Mouse (Mus musculus) forebrain, embryonic 15.5 days (tissue): ENCODE measurements at regions not wholly inside any gene's neighbourhood (a gene's known extent, or its start where the extent isn't known, plus 50 kb on each side); places are given as distances from the start of the nearest gene placed in this dataset.
"Not testable (repeated sequence)": the region's sequence is repeated elsewhere in the genome, so short reads cannot be mapped to it uniquely, and the experiment has no call there.

Experiments used
- ATAC-seq: fragments of 200-750 bp; cut with Nextera tagmentation; replicated peaks from 2 replicates; pipeline ENCODE4 v1.8.0; 2017; ENCODE audit warnings: mild to moderate bottlenecking, moderate TSS enrichment, moderate library complexity
- H3K27ac ChIP-seq: fragments of 300-500 bp; sonication (generic); replicated peaks from 2 replicates; pipeline ENCODE4 v1.5.1; 2015; ENCODE audit warnings: mild to moderate bottlenecking, inconsistent platforms
- H3K27me3 ChIP-seq: fragments of 300-500 bp; sonication (generic); 2 replicates; pipeline ENCODE4 v1.6.1; 2015; ENCODE audit warnings: inconsistent platforms
- H3K36me3 ChIP-seq: fragments of 300-500 bp; sonication (generic); 2 replicates; pipeline ENCODE4 v1.6.1; 2015; ENCODE audit warnings: mild to moderate bottlenecking, inconsistent platforms
- H3K4me1 ChIP-seq: fragments of 300-500 bp; sonication (generic); 2 replicates; pipeline ENCODE4 v1.6.1; 2015; ENCODE audit warnings: inconsistent platforms
- H3K4me2 ChIP-seq: fragments of 300-500 bp; sonication (generic); replicated peaks from 2 replicates; pipeline ENCODE4 v1.6.1; 2015; ENCODE audit warnings: mild to moderate bottlenecking, inconsistent platforms
- H3K4me3 ChIP-seq: fragments of 300-500 bp; sonication (generic); 2 replicates; pipeline ENCODE4 v1.5.1; 2015; ENCODE audit warnings: mild to moderate bottlenecking, inconsistent platforms
- H3K9ac ChIP-seq: fragments of 300-500 bp; sonication (generic); replicated peaks from 2 replicates; pipeline ENCODE4 v1.6.1; 2015; ENCODE audit warnings: mild to moderate bottlenecking, inconsistent platforms
- H3K9me3 ChIP-seq: fragments of 300-500 bp; sonication (generic); 2 replicates; pipeline ENCODE4 v1.6.1; 2016; ENCODE audit warnings: inconsistent platforms
- WGBS: fragments of 180-500 bp; shearing (Covaris S2); methylation state at CpG from one replicate; pipeline ENCODE4 v1.1.7; 2015; ENCODE audit warnings: mixed read lengths; 5-methylcytosine and 5-hydroxymethylcytosine counted together

- H3K36me3 ChIP-seq, H3K4me2 ChIP-seq, ATAC-seq, H3K27me3 ChIP-seq, H3K9ac ChIP-seq, H3K27ac ChIP-seq, H3K9me3 ChIP-seq, H3K4me3 ChIP-seq, H3K4me1 ChIP-seq: not testable (repeated sequence)
These were observed 193.9 kb upstream of the Kcnmb2 start for GRCm38 (mm10) chr3:31708367-31708766.

GRCm38 (mm10) chr3:31741289-31741688 is 161.0 kb upstream of the Kcnmb2 start:
- H3K27me3 ChIP-seq = no peaks in the 10 kb centered on the region
- no peaks in the 10 kb centered on the region for H3K9me3 ChIP-seq
- H3K4me3 ChIP-seq = no peak overlapping the region
- WGBS = 83% methylated on average over 1 of the region's 1 CpGs
- no peaks in the 10 kb centered on the region for H3K4me1 ChIP-seq
- no peak overlapping the region for H3K4me2 ChIP-seq
- no peaks in the 10 kb centered on the region for H3K36me3 ChIP-seq
- no peak for ATAC-seq
- H3K9ac ChIP-seq = no peak overlapping the region
- no peak overlapping the region for H3K27ac ChIP-seq

GRCm38 (mm10) chr3:31755881-31756280 is 146.4 kb upstream of the Kcnmb2 start:
- H3K27ac ChIP-seq = no peak overlapping the region
- 86% methylated on average over 4 of the region's 4 CpGs for WGBS
- H3K4me3 ChIP-seq = no peak overlapping the region
- H3K36me3 ChIP-seq = no peaks in the 10 kb centered on the region
- ATAC-seq = no peak
- no peaks in the 10 kb centered on the region for H3K27me3 ChIP-seq
- H3K9me3 ChIP-seq = no peaks in the 10 kb centered on the region
- H3K9ac ChIP-seq = no peak overlapping the region
- no peaks in the 10 kb centered on the region for H3K4me1 ChIP-seq
- no peak overlapping the region for H3K4me2 ChIP-seq

GRCm38 (mm10) chr3:31769193-31769592 is 133.1 kb upstream of the Kcnmb2 start:
- H3K4me3 ChIP-seq = no peak overlapping the region
- peak; percentile 74; the same call in 1 of the 2 replicates for ATAC-seq
- no peak overlapping the region for H3K27ac ChIP-seq
- WGBS = 84% methylated on average over 1 of the region's 1 CpGs
- H3K4me1 ChIP-seq = no peaks in the 10 kb centered on the region
- no peaks in the 10 kb centered on the region for H3K9me3 ChIP-seq
- no peaks in the 10 kb centered on the region for H3K27me3 ChIP-seq
- H3K4me2 ChIP-seq = no peak overlapping the region
- H3K9ac ChIP-seq = no peak overlapping the region
- no peaks in the 10 kb centered on the region for H3K36me3 ChIP-seq

GRCm38 (mm10) chr3:31790342-31790970 is 111.9 kb upstream of the Kcnmb2 start:
- Histone ChIP-seq H3K9me3 (no peaks in the 10 kb centered on the region), H3K36me3 (no peaks in the 10 kb centered on the region), H3K4me2 (no peak overlapping the region), H3K9ac (no peak overlapping the region), H3K27me3 (no peaks in the 10 kb centered on the region), H3K27ac (no peak overlapping the region), H3K4me3 (no peak overlapping the region), H3K4me1 (no peaks in the 10 kb centered on the region)
- WGBS = 30% methylated on average over 4 of the region's 4 CpGs
- peak; percentile 80 for ATAC-seq

DNA sequence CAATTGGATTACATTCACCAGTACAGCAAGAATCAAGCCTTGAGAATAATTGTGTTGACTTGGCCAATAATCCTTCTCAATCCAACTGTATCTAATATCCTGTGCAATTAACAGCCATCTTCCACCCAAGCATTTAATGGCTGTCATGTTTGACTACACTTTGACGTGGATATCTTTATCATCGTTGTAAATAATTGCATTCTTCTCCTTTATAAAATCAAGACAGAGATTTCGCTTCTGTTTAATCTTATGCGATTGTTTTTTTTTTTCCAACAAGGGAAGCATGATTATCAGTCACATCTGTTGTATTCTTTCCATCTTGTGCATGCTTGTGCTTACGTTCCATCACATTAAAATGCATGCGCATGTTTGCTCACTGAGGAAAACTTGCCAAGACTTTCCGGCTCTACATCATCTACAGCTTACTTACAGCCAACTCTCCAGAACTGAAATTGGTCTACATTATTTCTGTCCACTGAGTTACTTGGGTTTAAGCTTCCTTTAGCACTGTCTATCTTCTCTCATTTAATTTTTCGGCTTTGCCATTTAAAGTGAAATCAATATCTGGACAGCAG is 108.8 kb upstream of the Kcnmb2 start:
- H3K27ac ChIP-seq = no peak overlapping the region
- no peak overlapping the region for H3K4me3 ChIP-seq
- no peak overlapping the region for H3K4me2 ChIP-seq
- H3K9me3 ChIP-seq = no peaks in the 10 kb centered on the region
- no peak for ATAC-seq
- no peaks in the 10 kb centered on the region for H3K36me3 ChIP-seq
- H3K27me3 ChIP-seq = no peaks in the 10 kb centered on the region
- WGBS = 71% methylated on average over 8 of the region's 8 CpGs
- no peak overlapping the region for H3K9ac ChIP-seq
- H3K4me1 ChIP-seq = no peaks in the 10 kb centered on the region

DNA sequence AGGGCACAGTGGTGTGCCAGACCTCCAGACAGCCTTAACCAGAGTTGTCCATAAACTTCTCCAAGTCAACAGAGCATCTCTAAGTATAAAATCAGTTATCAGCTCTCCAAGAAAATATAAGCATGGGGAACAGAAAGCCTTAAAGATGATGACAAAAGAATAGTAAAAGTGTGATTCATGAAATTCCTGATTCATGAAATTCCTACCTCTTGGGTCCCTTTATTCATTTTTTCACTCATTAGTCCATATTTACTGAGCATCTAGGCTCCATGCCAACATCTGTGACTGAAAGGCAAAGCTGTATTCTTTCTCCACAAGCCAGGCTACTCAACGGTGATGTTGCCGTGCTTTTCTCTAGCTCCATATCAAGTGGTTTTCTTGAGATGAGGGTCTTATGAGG is 105.7 kb upstream of the Kcnmb2 start:
- 52% methylated on average over 2 of the region's 2 CpGs for WGBS
- H3K4me1 ChIP-seq = no peaks in the 10 kb centered on the region
- no peak for ATAC-seq

DNA sequence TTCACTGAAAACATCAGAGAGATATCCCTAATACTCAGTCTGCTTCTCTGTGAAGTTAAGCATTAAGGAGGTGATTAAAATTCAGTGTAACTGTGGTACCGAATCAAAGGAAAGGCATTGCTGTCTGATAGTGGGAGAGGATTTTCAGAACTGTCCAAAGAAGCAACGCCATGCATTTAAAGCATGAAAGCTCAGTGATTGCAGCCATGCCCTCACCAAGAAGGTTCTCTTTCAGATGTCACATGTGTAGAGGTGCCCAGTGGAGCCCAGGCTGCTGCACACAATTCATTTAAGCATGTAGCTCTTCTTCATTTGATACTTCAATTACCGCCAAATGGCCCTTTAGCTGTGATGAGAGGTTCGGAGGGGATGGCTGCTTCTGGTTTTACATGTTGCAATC is 103.1 kb upstream of the Kcnmb2 start:
- H3K27ac ChIP-seq = no peak overlapping the region
- WGBS = 86% methylated on average over 4 of the region's 4 CpGs

More for the DNA sequence above, 105.7 kb upstream of the Kcnmb2 start:
- Histone ChIP-seq H3K27me3 (no peaks in the 10 kb centered on the region), H3K9ac (no peak overlapping the region), H3K36me3 (no peaks in the 10 kb centered on the region), H3K4me3 (no peak overlapping the region), H3K27ac (no peak overlapping the region), H3K9me3 (no peaks in the 10 kb centered on the region), H3K4me2 (no peak overlapping the region)

DNA sequence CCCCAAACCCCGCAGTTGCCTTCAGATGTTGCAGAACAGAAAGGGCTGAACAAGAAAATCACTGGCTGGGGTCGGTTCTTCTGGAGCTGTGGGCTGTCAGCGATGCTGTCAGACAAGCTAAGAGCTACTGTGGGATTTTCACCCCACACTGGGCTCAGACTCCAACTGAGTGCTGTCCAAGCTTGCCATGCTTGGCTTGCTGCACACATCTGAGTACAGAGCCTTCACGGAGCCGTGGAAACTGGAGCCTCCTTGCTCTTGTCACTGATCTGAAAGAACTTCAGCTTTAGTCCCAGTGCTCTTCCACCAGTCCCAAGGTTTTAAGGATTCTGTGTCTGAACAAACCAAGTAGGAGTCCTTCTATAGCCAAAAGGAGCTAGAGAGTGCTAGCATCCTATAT is 98.3 kb upstream of the Kcnmb2 start:
- Histone ChIP-seq H3K4me1 (no peaks in the 10 kb centered on the region), H3K36me3 (no peaks in the 10 kb centered on the region), H3K9ac (no peak overlapping the region), H3K27ac (no peak overlapping the region), H3K4me3 (no peak overlapping the region), H3K9me3 (no peaks in the 10 kb centered on the region), H3K27me3 (no peaks in the 10 kb centered on the region), H3K4me2 (no peak overlapping the region)
- no peak for ATAC-seq
- WGBS = 71% methylated on average over 5 of the region's 5 CpGs

More for the DNA sequence above, 103.1 kb upstream of the Kcnmb2 start:
- H3K4me1 ChIP-seq = no peaks in the 10 kb centered on the region
- no peak overlapping the region for H3K4me2 ChIP-seq
- no peaks in the 10 kb centered on the region for H3K27me3 ChIP-seq
- no peak overlapping the region for H3K9ac ChIP-seq
- no peak overlapping the region for H3K4me3 ChIP-seq
- no peak for ATAC-seq
- no peaks in the 10 kb centered on the region for H3K36me3 ChIP-seq
- H3K9me3 ChIP-seq = no peaks in the 10 kb centered on the region

- H3K9ac ChIP-seq = no peak overlapping the region
- no peaks in the 10 kb centered on the region for H3K27me3 ChIP-seq
- no peaks in the 10 kb centered on the region for H3K4me1 ChIP-seq
- H3K4me3 ChIP-seq = no peak overlapping the region
- WGBS = 77% methylated on average over 2 of the region's 2 CpGs
- no peak overlapping the region for H3K4me2 ChIP-seq
- no peak for ATAC-seq
- no peak overlapping the region for H3K27ac ChIP-seq
- H3K9me3 ChIP-seq = no peaks in the 10 kb centered on the region
- H3K36me3 ChIP-seq = no peaks in the 10 kb centered on the region
These were observed 94.6 kb upstream of the Kcnmb2 start for GRCm38 (mm10) chr3:31807741-31808140.

DNA sequence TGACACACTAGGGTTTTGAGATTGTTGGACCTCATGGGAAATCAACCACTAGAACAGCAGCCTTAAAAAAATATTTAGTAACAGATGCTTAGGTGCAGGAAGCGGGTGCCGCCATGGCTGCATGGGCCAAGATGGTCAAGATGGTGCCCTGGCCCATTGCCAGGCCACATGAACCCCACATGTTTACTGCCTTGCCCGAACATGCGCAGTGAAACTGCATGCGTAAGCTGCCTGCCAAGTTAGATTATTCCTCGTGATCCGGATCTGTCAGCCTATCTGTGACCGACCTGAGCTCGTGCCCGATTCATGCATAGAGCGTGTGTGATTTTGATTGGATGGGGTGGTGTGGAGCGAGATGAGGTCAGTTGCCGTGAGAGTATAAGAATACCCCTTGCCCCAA is 93.2 kb upstream of the Kcnmb2 start:
- not testable (repeated sequence) for H3K4me2 ChIP-seq, H3K27me3 ChIP-seq, H3K4me3 ChIP-seq, H3K9me3 ChIP-seq, H3K9ac ChIP-seq, ATAC-seq, H3K36me3 ChIP-seq, H3K27ac ChIP-seq, H3K4me1 ChIP-seq
- WGBS = 93% methylated on average over 13 of the region's 13 CpGs

- Histone ChIP-seq H3K36me3 (no peaks in the 10 kb centered on the region), H3K4me3 (no peak overlapping the region), H3K9ac (no peak overlapping the region), H3K9me3 (no peaks in the 10 kb centered on the region), H3K27me3 (no peaks in the 10 kb centered on the region), H3K27ac (no peak overlapping the region), H3K4me2 (no peak overlapping the region), H3K4me1 (no peaks in the 10 kb centered on the region)
- ATAC-seq = no peak
- 77% methylated on average over 4 of the region's 4 CpGs for WGBS
These were observed 91.1 kb upstream of the Kcnmb2 start for GRCm38 (mm10) chr3:31811232-31811631.

DNA sequence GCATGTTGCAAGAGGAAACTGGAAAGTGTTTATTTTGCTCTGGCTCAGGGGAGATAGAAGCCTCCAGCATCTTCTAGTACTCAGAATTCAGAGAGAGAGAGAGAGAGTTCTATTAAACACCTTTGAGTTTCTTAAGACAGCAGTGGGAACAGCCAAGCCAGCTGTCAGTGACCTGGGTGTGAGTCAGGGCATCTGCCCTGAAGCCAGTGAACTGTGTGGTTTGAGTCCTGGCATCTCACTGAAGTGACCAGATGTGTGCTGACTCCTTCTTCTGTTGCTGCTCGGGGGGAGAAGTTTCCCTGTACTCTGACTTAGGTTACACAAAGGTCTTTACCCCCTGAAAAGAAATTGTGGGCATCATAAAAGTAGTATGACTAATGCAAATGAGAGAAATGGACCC is 70.4 kb upstream of the Kcnmb2 start:
- Histone ChIP-seq H3K27me3 (no peaks in the 10 kb centered on the region), H3K9me3 (no peaks in the 10 kb centered on the region), H3K4me1 (no peaks in the 10 kb centered on the region), H3K27ac (no peak overlapping the region), H3K9ac (no peak overlapping the region), H3K4me3 (no peak overlapping the region), H3K36me3 (no peaks in the 10 kb centered on the region), H3K4me2 (no peak overlapping the region)
- WGBS = 76% methylated on average over 1 of the region's 1 CpGs
- ATAC-seq = no peak
